Mouse (Mus musculus) lung, adult 2 months (tissue): ENCODE data around the gene Rtf2.

ENCODE experiments used
- CTCF ChIP-seq: fragments of 200-500 bp; IDR thresholded peaks from 2 replicates; pipeline ENCODE4 v1.5.1; 2011; ENCODE audit warnings: mild to moderate bottlenecking, low read length, control low read depth; ENCODE audit not compliant: insufficient read depth
- POLR2A ChIP-seq: fragments of 200-500 bp; IDR thresholded peaks from 2 replicates; pipeline ENCODE4 v1.6.1; 2011; ENCODE audit warnings: low read depth, mild to moderate bottlenecking, control low read depth, low read length, borderline replicate concordance; ENCODE audit errors: extremely low read depth

DNA sequence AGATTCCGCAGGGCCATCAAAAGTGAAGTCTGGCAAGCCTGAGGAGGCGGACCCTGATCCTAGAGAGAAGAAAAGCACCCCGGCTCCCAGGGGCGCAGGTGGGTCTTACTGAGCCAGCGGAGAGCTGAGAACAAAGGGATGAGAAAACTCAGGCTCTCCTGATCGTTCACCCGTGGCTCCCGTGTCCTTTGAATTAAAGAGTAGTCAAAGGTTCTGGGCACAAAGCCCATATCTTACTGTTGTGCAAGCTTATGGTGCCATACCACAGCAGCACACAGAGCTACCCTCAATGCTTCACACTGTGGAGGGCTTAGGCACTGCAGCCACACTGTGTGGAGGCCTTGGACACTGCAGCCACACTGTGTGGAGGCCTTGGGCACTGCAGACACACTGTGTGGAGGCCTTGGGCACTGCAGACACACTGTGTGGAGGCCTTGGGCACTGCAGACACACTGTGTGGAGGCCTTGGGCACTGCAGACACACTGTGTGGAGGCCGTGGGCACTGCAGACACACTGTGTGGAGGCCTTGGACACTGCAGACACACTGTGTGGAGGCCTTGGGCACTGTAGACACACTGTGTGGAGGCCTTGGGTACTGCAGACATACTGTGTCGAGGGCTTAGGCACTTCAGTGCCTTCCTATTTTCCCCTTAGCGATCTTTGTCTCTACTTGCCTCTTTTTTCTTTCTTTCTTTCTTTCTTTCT is 26.2 kb downstream of the Rtf2 start:
- TF ChIP-seq CTCF: no peak
- TF ChIP-seq POLR2A: no peak
